Mouse (Mus musculus) liver, postnatal 0 days (tissue): ENCODE results near the gene Klc4.

Experiments
- CTCF ChIP-seq: sonication (generic); IDR thresholded peaks from 2 replicates; pipeline ENCODE4 v1.5.1; 2016; ENCODE audit warnings: antibody characterized with exemption, low read depth
- EP300 ChIP-seq: IDR thresholded peaks from 2 replicates; pipeline ENCODE4 v1.6.1; 2016; ENCODE audit warnings: antibody characterized with exemption, low read depth, mild to moderate bottlenecking

- TF ChIP-seq CTCF (no peak), EP300 (no peak)
These were observed 28.0 kb downstream of the Klc4 start for GRCm38 (mm10) chr17:46617799-46618198.
